Mouse (Mus musculus): ENCODE results near the gene Jaml. TPM values are rescaled to one million over a fixed set of nuclear protein-coding genes. Genes with fewer than 3 reads are reported as not detected.

The Jaml gene
- polyA plus RNA-seq, 1 experiment from 2014 or later = 0.87 TPM

- 54% methylated on average over 3 of the region's 3 CpGs for WGBS
- H3K4me1 ChIP-seq (ENCODE audit: control insufficient read depth, insufficient read depth, low read length) = no peaks in the 10 kb centered on the region
- H3K27me3 ChIP-seq (ENCODE audit: control insufficient read depth, insufficient read depth, low read length) = peaks cover 8% of the 10 kb centered on the region
- H3K9me3 ChIP-seq (replicated peaks; ENCODE audit: control insufficient read depth, low read length) = no peaks in the 10 kb centered on the region
- H3K36me3 ChIP-seq (ENCODE audit: control insufficient read depth, insufficient read depth) = no peaks in the 10 kb centered on the region
- ATAC-seq (replicated peaks; ENCODE audit: extremely low read depth, insufficient read depth, low FRiP score) = no peak
- no peak overlapping the region for H3K4me2 ChIP-seq (ENCODE audit: low read depth, low read length)
- no peak overlapping the region for H3K27ac ChIP-seq (ENCODE audit: low read length)
- no peak overlapping the region for H3K9ac ChIP-seq (ENCODE audit: low read length)
- no peak overlapping the region for H3K4me3 ChIP-seq (ENCODE audit: low read length)
These were observed 16.3 kb upstream of the Jaml start for GRCm38 (mm10) chr9:45062677-45063076.

GRCm38 (mm10) chr9:45064421-45064820 lies 14.6 kb upstream of the Jaml start:
- Histone ChIP-seq H3K27ac (ENCODE audit: low read length) (no peak overlapping the region), H3K4me3 (ENCODE audit: low read length) (no peak overlapping the region), H3K36me3 (ENCODE audit: control insufficient read depth, insufficient read depth) (no peaks in the 10 kb centered on the region), H3K9ac (ENCODE audit: low read length) (no peak overlapping the region), H3K9me3 (replicated peaks; ENCODE audit: control insufficient read depth, low read length) (no peaks in the 10 kb centered on the region), H3K4me2 (ENCODE audit: low read depth, low read length) (no peak overlapping the region), H3K27me3 (ENCODE audit: control insufficient read depth, insufficient read depth, low read length) (no peaks in the 10 kb centered on the region), H3K4me1 (ENCODE audit: control insufficient read depth, insufficient read depth, low read length) (no peaks in the 10 kb centered on the region)
- 76% methylated on average over 6 of the region's 6 CpGs for WGBS
- no peak for ATAC-seq (replicated peaks; ENCODE audit: extremely low read depth, insufficient read depth, low FRiP score)

- WGBS = 80% methylated on average over 4 of the region's 4 CpGs
- Histone ChIP-seq H3K4me3 (ENCODE audit: low read length) (no peak overlapping the region), H3K4me2 (ENCODE audit: low read depth, low read length) (no peak overlapping the region), H3K4me1 (ENCODE audit: control insufficient read depth, insufficient read depth, low read length) (no peaks in the 10 kb centered on the region), H3K27ac (ENCODE audit: low read length) (no peak overlapping the region), H3K9me3 (replicated peaks; ENCODE audit: control insufficient read depth, low read length) (no peaks in the 10 kb centered on the region), H3K27me3 (ENCODE audit: control insufficient read depth, insufficient read depth, low read length) (no peaks in the 10 kb centered on the region), H3K9ac (ENCODE audit: low read length) (no peak overlapping the region), H3K36me3 (ENCODE audit: control insufficient read depth, insufficient read depth) (no peaks in the 10 kb centered on the region)
- no peak for ATAC-seq (replicated peaks; ENCODE audit: extremely low read depth, insufficient read depth, low FRiP score)
These were observed 12.2 kb upstream of the Jaml start for GRCm38 (mm10) chr9:45066735-45067134.

- 33% methylated on average over 3 of the region's 3 CpGs for WGBS
- Histone ChIP-seq H3K4me3 (ENCODE audit: low read length) (no peak overlapping the region), H3K4me2 (ENCODE audit: low read depth, low read length) (no peak overlapping the region), H3K27me3 (ENCODE audit: control insufficient read depth, insufficient read depth, low read length) (no peaks in the 10 kb centered on the region), H3K9me3 (replicated peaks; ENCODE audit: control insufficient read depth, low read length) (no peaks in the 10 kb centered on the region), H3K36me3 (ENCODE audit: control insufficient read depth, insufficient read depth) (no peaks in the 10 kb centered on the region), H3K27ac (ENCODE audit: low read length) (no peak overlapping the region), H3K4me1 (ENCODE audit: control insufficient read depth, insufficient read depth, low read length) (no peaks in the 10 kb centered on the region), H3K9ac (ENCODE audit: low read length) (no peak overlapping the region)
- no peak for ATAC-seq (replicated peaks; ENCODE audit: extremely low read depth, insufficient read depth, low FRiP score)
These were observed 7.2 kb upstream of the Jaml start for GRCm38 (mm10) chr9:45071800-45072199.

GRCm38 (mm10) chr9:45077859-45078258 lies 1.1 kb upstream of the Jaml start:
- Histone ChIP-seq H3K4me2 (ENCODE audit: low read depth, low read length) (no peak overlapping the region), H3K36me3 (ENCODE audit: control insufficient read depth, insufficient read depth) (no peaks in the 10 kb centered on the region), H3K27ac (ENCODE audit: low read length) (no peak overlapping the region), H3K4me3 (ENCODE audit: low read length) (no peak overlapping the region), H3K4me1 (ENCODE audit: control insufficient read depth, insufficient read depth, low read length) (no peaks in the 10 kb centered on the region), H3K9me3 (replicated peaks; ENCODE audit: control insufficient read depth, low read length) (no peaks in the 10 kb centered on the region), H3K9ac (ENCODE audit: low read length) (no peak overlapping the region), H3K27me3 (ENCODE audit: control insufficient read depth, insufficient read depth, low read length) (peaks cover 3% of the 10 kb centered on the region; the same call in 1 of the 2 replicates)
- WGBS = 49% methylated on average over 3 of the region's 3 CpGs
- no peak for ATAC-seq (replicated peaks; ENCODE audit: extremely low read depth, insufficient read depth, low FRiP score)

DNA sequence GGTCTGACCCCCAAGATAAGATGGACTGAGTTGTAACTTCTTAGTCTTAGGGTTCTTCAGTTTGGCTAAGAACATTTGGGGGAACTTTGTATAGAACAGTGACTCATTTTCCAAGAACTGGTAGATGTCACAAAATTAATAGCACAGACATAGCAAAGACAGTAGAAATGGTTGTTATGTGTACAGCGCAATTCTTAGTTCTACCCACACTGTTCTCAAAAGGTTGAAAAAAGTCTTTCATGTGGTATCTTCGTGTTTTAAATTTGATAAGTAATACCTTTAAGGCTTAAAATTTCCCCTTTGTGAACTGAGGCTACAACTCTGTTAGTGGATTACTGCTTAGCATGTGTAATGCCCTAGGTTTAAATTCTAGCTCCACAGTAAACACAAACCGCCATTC lies 4.1 kb downstream of the Jaml start:
- 76% methylated on average over 3 of the region's 3 CpGs for WGBS
- Histone ChIP-seq H3K4me1 (ENCODE audit: control insufficient read depth, insufficient read depth, low read length) (no peaks in the 10 kb centered on the region), H3K4me3 (ENCODE audit: low read length) (no peak overlapping the region)

GRCm38 (mm10) chr9:45084556-45084955 lies 5.6 kb downstream of the Jaml start:
- no peak overlapping the region for H3K9ac ChIP-seq (ENCODE audit: low read length)
- H3K27me3 ChIP-seq (ENCODE audit: control insufficient read depth, insufficient read depth, low read length) = no peaks in the 10 kb centered on the region; the same call in 1 of the 2 replicates
- H3K4me1 ChIP-seq (ENCODE audit: control insufficient read depth, insufficient read depth, low read length) = no peaks in the 10 kb centered on the region
- no peak overlapping the region for H3K27ac ChIP-seq (ENCODE audit: low read length)
- H3K4me3 ChIP-seq (ENCODE audit: low read length) = no peak overlapping the region
- no peak overlapping the region for H3K4me2 ChIP-seq (ENCODE audit: low read depth, low read length)
- H3K36me3 ChIP-seq (ENCODE audit: control insufficient read depth, insufficient read depth) = no peaks in the 10 kb centered on the region
- WGBS = 52% methylated on average over 5 of the region's 5 CpGs
- H3K9me3 ChIP-seq (replicated peaks; ENCODE audit: control insufficient read depth, low read length) = no peaks in the 10 kb centered on the region
- ATAC-seq (replicated peaks; ENCODE audit: extremely low read depth, insufficient read depth, low FRiP score) = no peak

More for the DNA sequence above, 4.1 kb downstream of the Jaml start:
- Histone ChIP-seq H3K9me3 (replicated peaks; ENCODE audit: control insufficient read depth, low read length) (no peaks in the 10 kb centered on the region), H3K27me3 (ENCODE audit: control insufficient read depth, insufficient read depth, low read length) (peaks cover 3% of the 10 kb centered on the region; the same call in 1 of the 2 replicates), H3K4me2 (ENCODE audit: low read depth, low read length) (no peak overlapping the region), H3K36me3 (ENCODE audit: control insufficient read depth, insufficient read depth) (no peaks in the 10 kb centered on the region), H3K27ac (ENCODE audit: low read length) (no peak overlapping the region), H3K9ac (ENCODE audit: low read length) (no peak overlapping the region)
- ATAC-seq (replicated peaks; ENCODE audit: extremely low read depth, insufficient read depth, low FRiP score) = no peak

GRCm38 (mm10) chr9:45085741-45086690 lies 7.0 kb downstream of the Jaml start:
- no peak overlapping the region for H3K4me2 ChIP-seq (ENCODE audit: low read depth, low read length)
- no peak overlapping the region for H3K9ac ChIP-seq (ENCODE audit: low read length)
- H3K4me1 ChIP-seq (ENCODE audit: control insufficient read depth, insufficient read depth, low read length) = no peaks in the 10 kb centered on the region
- no peak for ATAC-seq (replicated peaks; ENCODE audit: extremely low read depth, insufficient read depth, low FRiP score)
- H3K27me3 ChIP-seq (ENCODE audit: control insufficient read depth, insufficient read depth, low read length) = no peaks in the 10 kb centered on the region; the same call in 1 of the 2 replicates
- H3K4me3 ChIP-seq (ENCODE audit: low read length) = no peak overlapping the region
- H3K36me3 ChIP-seq (ENCODE audit: control insufficient read depth, insufficient read depth) = no peaks in the 10 kb centered on the region
- 72% methylated on average over 12 of the region's 12 CpGs for WGBS
- H3K27ac ChIP-seq (ENCODE audit: low read length) = no peak overlapping the region
- H3K9me3 ChIP-seq (replicated peaks; ENCODE audit: control insufficient read depth, low read length) = no peaks in the 10 kb centered on the region

GRCm38 (mm10) chr9:45088040-45088439 lies 9.1 kb downstream of the Jaml start:
- H3K9me3 ChIP-seq (replicated peaks; ENCODE audit: control insufficient read depth, low read length) = no peaks in the 10 kb centered on the region

More at GRCm38 (mm10) chr9:45088040-45088439, 9.1 kb downstream of the Jaml start:
- no peak for ATAC-seq (replicated peaks; ENCODE audit: extremely low read depth, insufficient read depth, low FRiP score)
- Histone ChIP-seq H3K36me3 (ENCODE audit: control insufficient read depth, insufficient read depth) (no peaks in the 10 kb centered on the region), H3K4me3 (ENCODE audit: low read length) (no peak overlapping the region), H3K4me2 (ENCODE audit: low read depth, low read length) (no peak overlapping the region), H3K27ac (ENCODE audit: low read length) (no peak overlapping the region), H3K9ac (ENCODE audit: low read length) (no peak overlapping the region), H3K27me3 (ENCODE audit: control insufficient read depth, insufficient read depth, low read length) (no peaks in the 10 kb centered on the region; the same call in 1 of the 2 replicates), H3K4me1 (ENCODE audit: control insufficient read depth, insufficient read depth, low read length) (peaks cover 5% of the 10 kb centered on the region; the same call in 1 of the 2 replicates)
